Mouse (Mus musculus): ENCODE measurements around the gene Peak1. TPM values are rescaled to one million over a fixed set of nuclear protein-coding genes. Genes with fewer than 3 reads are reported as not detected.

The Peak1 gene
- polyA plus RNA-seq, 1 experiment from 2014 or later, result 23.1 TPM

- 52% methylated on average over 8 of the region's 8 CpGs for WGBS
- no peak for ATAC-seq (ENCODE audit: low FRiP score, low TSS enrichment)
- no peak overlapping the region for H3K27ac ChIP-seq (ENCODE audit: low read depth, low read length)
- 0 out of 2 replicates have a peak, but pooled peaks cover 3% of the 10 kb centered on the region for H3K4me1 ChIP-seq (ENCODE audit: control insufficient read depth, insufficient read depth, low read length)
- H3K27me3 ChIP-seq (ENCODE audit: control insufficient read depth, insufficient read depth, low read length), result no peaks in the 10 kb centered on the region
- no peak overlapping the region for H3K4me3 ChIP-seq (ENCODE audit: low read length)
- H3K9ac ChIP-seq (ENCODE audit: low read depth, low read length), result no peak overlapping the region
- no peak overlapping the region for H3K4me2 ChIP-seq (replicated peaks; ENCODE audit: low read depth, low read length)
- H3K36me3 ChIP-seq (ENCODE audit: control insufficient read depth, insufficient read depth, low read length), result no peaks in the 10 kb centered on the region
- no peaks in the 10 kb centered on the region for H3K9me3 ChIP-seq (ENCODE audit: control insufficient read depth, low read length)
Observed at GRCm38 (mm10) chr9:56180118-56180781, 237.6 kb downstream of the Peak1 start.

- no peak overlapping the region for H3K4me2 ChIP-seq (replicated peaks; ENCODE audit: low read depth, low read length)
- 73% methylated on average over 6 of the region's 6 CpGs for WGBS
- ATAC-seq (ENCODE audit: low FRiP score, low TSS enrichment), result peak; percentile 62
Observed at GRCm38 (mm10) chr9:56179416-56180117, 238.3 kb downstream of the Peak1 start.

GRCm38 (mm10) chr9:56177354-56177753 lies 240.5 kb downstream of the Peak1 start:
- 80% methylated on average over 4 of the region's 4 CpGs for WGBS

More at GRCm38 (mm10) chr9:56179416-56180117, 238.3 kb downstream of the Peak1 start:
- H3K4me1 ChIP-seq (ENCODE audit: control insufficient read depth, insufficient read depth, low read length), result 0 out of 2 replicates have a peak, but pooled peaks cover 3% of the 10 kb centered on the region
- H3K4me3 ChIP-seq (ENCODE audit: low read length), result no peak overlapping the region
- no peaks in the 10 kb centered on the region for H3K36me3 ChIP-seq (ENCODE audit: control insufficient read depth, insufficient read depth, low read length)
- H3K9ac ChIP-seq (ENCODE audit: low read depth, low read length), result no peak overlapping the region
- no peak overlapping the region for H3K27ac ChIP-seq (ENCODE audit: low read depth, low read length)
- no peaks in the 10 kb centered on the region for H3K27me3 ChIP-seq (ENCODE audit: control insufficient read depth, insufficient read depth, low read length)
- no peaks in the 10 kb centered on the region for H3K9me3 ChIP-seq (ENCODE audit: control insufficient read depth, low read length)

GRCm38 (mm10) chr9:56175316-56175715 lies 242.6 kb downstream of the Peak1 start:
- Histone ChIP-seq H3K4me3 (ENCODE audit: low read length) (no peak overlapping the region), H3K9me3 (ENCODE audit: control insufficient read depth, low read length) (no peaks in the 10 kb centered on the region), H3K27me3 (ENCODE audit: control insufficient read depth, insufficient read depth, low read length) (no peaks in the 10 kb centered on the region), H3K9ac (ENCODE audit: low read depth, low read length) (no peak overlapping the region), H3K4me1 (ENCODE audit: control insufficient read depth, insufficient read depth, low read length) (0 out of 2 replicates have a peak, but pooled peaks cover 3% of the 10 kb centered on the region), H3K4me2 (replicated peaks; ENCODE audit: low read depth, low read length) (no peak overlapping the region), H3K36me3 (ENCODE audit: control insufficient read depth, insufficient read depth, low read length) (no peaks in the 10 kb centered on the region), H3K27ac (ENCODE audit: low read depth, low read length) (no peak overlapping the region)
- no peak for ATAC-seq (ENCODE audit: low FRiP score, low TSS enrichment)
- whole genome bisulfite sequencing, result 72% methylated on average over 3 of the region's 3 CpGs

More at GRCm38 (mm10) chr9:56177354-56177753, 240.5 kb downstream of the Peak1 start:
- H3K4me3 ChIP-seq (ENCODE audit: low read length), result no peak overlapping the region
- H3K27me3 ChIP-seq (ENCODE audit: control insufficient read depth, insufficient read depth, low read length), result no peaks in the 10 kb centered on the region
- no peaks in the 10 kb centered on the region for H3K9me3 ChIP-seq (ENCODE audit: control insufficient read depth, low read length)
- H3K27ac ChIP-seq (ENCODE audit: low read depth, low read length), result no peak overlapping the region
- no peak for ATAC-seq (ENCODE audit: low FRiP score, low TSS enrichment)
- no peaks in the 10 kb centered on the region for H3K36me3 ChIP-seq (ENCODE audit: control insufficient read depth, insufficient read depth, low read length)
- H3K4me2 ChIP-seq (replicated peaks; ENCODE audit: low read depth, low read length), result no peak overlapping the region
- H3K9ac ChIP-seq (ENCODE audit: low read depth, low read length), result no peak overlapping the region
- 0 out of 2 replicates have a peak, but pooled peaks cover 3% of the 10 kb centered on the region for H3K4me1 ChIP-seq (ENCODE audit: control insufficient read depth, insufficient read depth, low read length)

- H3K27me3 ChIP-seq (ENCODE audit: control insufficient read depth, insufficient read depth, low read length), result no peaks in the 10 kb centered on the region
- H3K4me3 ChIP-seq (ENCODE audit: low read length), result no peak overlapping the region
- H3K9me3 ChIP-seq (ENCODE audit: control insufficient read depth, low read length), result no peaks in the 10 kb centered on the region
- 83% methylated on average over 6 of the region's 6 CpGs for WGBS
- H3K9ac ChIP-seq (ENCODE audit: low read depth, low read length), result no peak overlapping the region
- no peak overlapping the region for H3K4me2 ChIP-seq (replicated peaks; ENCODE audit: low read depth, low read length)
- H3K27ac ChIP-seq (ENCODE audit: low read depth, low read length), result no peak overlapping the region
- no peaks in the 10 kb centered on the region for H3K36me3 ChIP-seq (ENCODE audit: control insufficient read depth, insufficient read depth, low read length)
- ATAC-seq (ENCODE audit: low FRiP score, low TSS enrichment), result no peak
- H3K4me1 ChIP-seq (ENCODE audit: control insufficient read depth, insufficient read depth, low read length), result no peaks in the 10 kb centered on the region
Observed at GRCm38 (mm10) chr9:56167690-56168089, 250.2 kb downstream of the Peak1 start.

GRCm38 (mm10) chr9:56166161-56166560 lies 251.7 kb downstream of the Peak1 start:
- no peaks in the 10 kb centered on the region for H3K9me3 ChIP-seq (ENCODE audit: control insufficient read depth, low read length)
- H3K4me3 ChIP-seq (ENCODE audit: low read length), result no peak overlapping the region
- H3K9ac ChIP-seq (ENCODE audit: low read depth, low read length), result no peak overlapping the region; the same call in 1 of the 2 replicates
- H3K27me3 ChIP-seq (ENCODE audit: control insufficient read depth, insufficient read depth, low read length), result no peaks in the 10 kb centered on the region
- H3K27ac ChIP-seq (ENCODE audit: low read depth, low read length), result no peak overlapping the region
- no peaks in the 10 kb centered on the region for H3K4me1 ChIP-seq (ENCODE audit: control insufficient read depth, insufficient read depth, low read length)
- no peak for ATAC-seq (ENCODE audit: low FRiP score, low TSS enrichment)
- H3K36me3 ChIP-seq (ENCODE audit: control insufficient read depth, insufficient read depth, low read length), result no peaks in the 10 kb centered on the region
- 51% methylated on average over 5 of the region's 5 CpGs for WGBS
- no peak overlapping the region for H3K4me2 ChIP-seq (replicated peaks; ENCODE audit: low read depth, low read length)

GRCm38 (mm10) chr9:56165377-56165776 lies 252.5 kb downstream of the Peak1 start, which contains the start of gene Tspan3:
Tspan3 (minus strand) TSS chr9:56165477.
- no peak within 1 kb of the TSS for H3K27ac ChIP-seq (ENCODE audit: low read depth, low read length)
- H3K4me1 ChIP-seq (ENCODE audit: control insufficient read depth, insufficient read depth, low read length), result no peaks in the 10 kb centered on the region
- H3K9ac ChIP-seq (ENCODE audit: low read depth, low read length), result no peak within 1 kb of the TSS; the same call in 1 of the 2 replicates
- H3K4me3 ChIP-seq (ENCODE audit: low read length), result no peak within 1 kb of the TSS
- ATAC-seq (ENCODE audit: low FRiP score, low TSS enrichment), result no peak
- no peaks in the 10 kb centered on the region for H3K36me3 ChIP-seq (ENCODE audit: control insufficient read depth, insufficient read depth, low read length)
- H3K9me3 ChIP-seq (ENCODE audit: control insufficient read depth, low read length), result no peaks in the 10 kb centered on the region
- H3K27me3 ChIP-seq (ENCODE audit: control insufficient read depth, insufficient read depth, low read length), result no peaks in the 10 kb centered on the region
- no peak within 1 kb of the TSS for H3K4me2 ChIP-seq (replicated peaks; ENCODE audit: low read depth, low read length)
- WGBS, result 94% methylated on average over 6 of the region's 6 CpGs

GRCm38 (mm10) chr9:56160341-56161141 lies 257.3 kb downstream of the Peak1 start:
- Histone ChIP-seq H3K9ac (ENCODE audit: low read depth, low read length) (peak overlapping the region; percentile 99), H3K9me3 (ENCODE audit: control insufficient read depth, low read length) (no peaks in the 10 kb centered on the region), H3K27me3 (ENCODE audit: control insufficient read depth, insufficient read depth, low read length) (no peaks in the 10 kb centered on the region), H3K4me3 (ENCODE audit: low read length) (peak overlapping the region; percentile 84), H3K4me2 (replicated peaks; ENCODE audit: low read depth, low read length) (peak overlapping the region; percentile 88), H3K4me1 (ENCODE audit: control insufficient read depth, insufficient read depth, low read length) (peaks cover 16% of the 10 kb centered on the region), H3K27ac (ENCODE audit: low read depth, low read length) (peak overlapping the region; percentile 95), H3K36me3 (ENCODE audit: control insufficient read depth, insufficient read depth, low read length) (no peaks in the 10 kb centered on the region)
- peak; percentile 97 for ATAC-seq (ENCODE audit: low FRiP score, low TSS enrichment)
- WGBS, result under 1% methylated on average over 81 of the region's 82 CpGs

All from kidney, embryonic 14.5 days (tissue).